Comparison of ENCODE assay signal across 10 mouse cellular contexts in genomic region chr16:23258823-23259457, GRCm38 (mm10). TPM values are rescaled to one million over a fixed set of nuclear protein-coding genes. Genes with fewer than 3 reads are reported as not detected.
DNase-seq lines count a peak whose midpoint lies in the region; ATAC-seq and TF ChIP-seq lines count a peak whose summit lies in the region.
"Had no signal": no experiment of that assay in that cellular context is flagged by ENCODE, and none has a peak within 500 bp of the region (broad histone marks: within the 10 kb centered on the region; RNA-seq: fewer than 3 reads in every experiment).

No protein-coding gene starts in this region.

- DNase-seq in frontal cortex, postnatal 14 days (ENCODE audit: low spot score in 2 of 2) = no peak
- no peak for DNase-seq in lung, postnatal 25 days (ENCODE audit: low spot score)
- DNase-seq in midbrain, postnatal 0 days (ENCODE audit: low spot score) = no peak
- DNase-seq in T-cell, adult 2 months (ENCODE audit: low spot score) = no peak
- DNase-seq in ovary, adult 18-20 months (ENCODE audit: low spot score) = no peak
- DNase-seq: liver, postnatal 0 days had no signal

- no peak overlapping the region for H3K4me2 ChIP-seq in lung, embryonic 15.5 days
- H3K4me2 ChIP-seq in hindbrain, embryonic 13.5 days = no peak overlapping the region
- H3K4me2 ChIP-seq in midbrain, postnatal 0 days (ENCODE audit: low read depth, low read length, poor library complexity, severe bottlenecking) = no peak overlapping the region

- no peaks in the 10 kb centered on the region for H3K27me3 ChIP-seq in lung, embryonic 15.5 days
- no peaks in the 10 kb centered on the region for H3K27me3 ChIP-seq in hindbrain, embryonic 13.5 days
- H3K27me3 ChIP-seq in midbrain, postnatal 0 days (ENCODE audit: insufficient read depth, low read length) = no peaks in the 10 kb centered on the region
- H3K27me3 ChIP-seq: Patski had no signal

- peak overlapping the region; percentile 58 for H3K27ac ChIP-seq in lung, embryonic 15.5 days
- H3K27ac ChIP-seq in hindbrain, embryonic 13.5 days = peak overlapping the region; percentile 58
- H3K27ac ChIP-seq in midbrain, postnatal 0 days (ENCODE audit: low read depth, low read length) = no peak overlapping the region

- ATAC-seq in frontal cortex, adult (ENCODE audit: low TSS enrichment) = peak; percentile 27; the same call in 1 of the 2 replicates
- ATAC-seq in lung, embryonic 15.5 days (ENCODE audit: borderline replicate concordance, extremely low read depth, low FRiP score, low TSS enrichment) = no peak
- ATAC-seq in hindbrain, embryonic 13.5 days (ENCODE audit: low FRiP score) = peak; percentile 63; the same call in 1 of the 2 replicates
- 0 out of 2 replicates have a peak, but pooled peaks have one; percentile 17 for ATAC-seq in midbrain, postnatal 0 days (ENCODE audit: low FRiP score)
- ATAC-seq: liver, postnatal 0 days; Patski had no signal

- peaks cover 2% of the 10 kb centered on the region; the same call in 1 of the 2 replicates for H3K36me3 ChIP-seq in lung, embryonic 15.5 days
- peaks cover 12% of the 10 kb centered on the region for H3K36me3 ChIP-seq in hindbrain, embryonic 13.5 days
- H3K36me3 ChIP-seq in midbrain, postnatal 0 days (ENCODE audit: insufficient read depth, low read length) = no peaks in the 10 kb centered on the region

- H3K4me1 ChIP-seq in lung, embryonic 15.5 days = peaks cover 32% of the 10 kb centered on the region
- H3K4me1 ChIP-seq in hindbrain, embryonic 13.5 days (replicated peaks) = peaks cover 52% of the 10 kb centered on the region
- peaks cover 9% of the 10 kb centered on the region; the same call in 1 of the 2 replicates for H3K4me1 ChIP-seq in midbrain, postnatal 0 days (ENCODE audit: insufficient read depth, low read length)

- WGBS in lung, embryonic 15.5 days = 19% methylated on average over 4 of the region's 4 CpGs
- 5% methylated on average over 4 of the region's 4 CpGs for WGBS in hindbrain, embryonic 13.5 days
- whole genome bisulfite sequencing in midbrain, postnatal 0 days = 14% methylated on average over 4 of the region's 4 CpGs

- no peaks in the 10 kb centered on the region for H3K9me3 ChIP-seq in lung, embryonic 15.5 days
- H3K9me3 ChIP-seq in hindbrain, embryonic 13.5 days = no peaks in the 10 kb centered on the region
- H3K9me3 ChIP-seq in midbrain, postnatal 0 days (ENCODE audit: low read length) = no peaks in the 10 kb centered on the region

- H3K9ac ChIP-seq in lung, embryonic 15.5 days = no peak overlapping the region
- H3K9ac ChIP-seq in hindbrain, embryonic 13.5 days = no peak overlapping the region
- no peak overlapping the region for H3K9ac ChIP-seq in midbrain, postnatal 0 days (replicated peaks; ENCODE audit: low read length, poor library complexity, severe bottlenecking)
- H3K9ac ChIP-seq: liver, postnatal 0 days had no signal

- no peak overlapping the region for H3K4me3 ChIP-seq in lung, embryonic 15.5 days
- no peak overlapping the region for H3K4me3 ChIP-seq in hindbrain, embryonic 13.5 days
- H3K4me3 ChIP-seq in midbrain, postnatal 0 days (ENCODE audit: low read depth, low read length) = no peak overlapping the region

- no peak for TF ChIP-seq CTCF in midbrain, postnatal 0 days (IDR thresholded peaks at IDR 0.05)

RNA-seq across cellular contexts. Expression of gene St6gal1, which starts 34.4 kb away (rescaled TPM):
- polyA plus RNA-seq in lung, embryonic 15.5 days (2015; fragmentation: Nextera tagmentation; extraction: Ambion mirVana) = 48.0 and 52.7 TPM in 2 replicates
- polyA plus RNA-seq in hindbrain, embryonic 13.5 days (2015; fragmentation: Nextera tagmentation; extraction: Ambion mirVana) = 38.9 and 41.6 TPM in 2 replicates
- total RNA-seq in midbrain, postnatal 0 days (2014; rRNA removed) = 17.7 and 20.6 TPM in 2 replicates
- polyA plus RNA-seq in midbrain, postnatal 0 days (2015; fragmentation: Nextera tagmentation; extraction: Ambion mirVana) = 8.5 and 12.0 TPM in 2 replicates
